Mouse (Mus musculus) neural tube, embryonic 15.5 days (tissue): ENCODE measurements around the gene P4hb. TPM values are rescaled to one million over a fixed set of nuclear protein-coding genes. Genes with fewer than 3 reads are reported as not detected.
"Not testable (repeated sequence)": the region's sequence is repeated elsewhere in the genome, so short reads cannot be mapped to it uniquely, and the experiment has no call there.

Source experiments
- ATAC-seq: fragments of 200-750 bp; cut with Nextera tagmentation; 2 replicates; pipeline ENCODE4 v1.8.0; 2017; ENCODE audit warnings: mild to moderate bottlenecking, moderate TSS enrichment, moderate library complexity; ENCODE audit not compliant: low FRiP score
- H3K27ac ChIP-seq: fragments of 300-500 bp; sonication (generic); replicated peaks from 2 replicates; pipeline ENCODE4 v1.5.1; 2015; ENCODE audit warnings: mild to moderate bottlenecking, inconsistent platforms
- H3K27me3 ChIP-seq: fragments of 300-500 bp; sonication (generic); replicated peaks from 2 replicates; pipeline ENCODE4 v1.6.1; 2015; ENCODE audit warnings: inconsistent platforms
- H3K36me3 ChIP-seq: fragments of 300-500 bp; sonication (generic); 2 replicates; pipeline ENCODE4 v1.6.1; 2015; ENCODE audit warnings: inconsistent platforms
- H3K4me1 ChIP-seq: fragments of 300-500 bp; sonication (generic); 2 replicates; pipeline ENCODE4 v1.6.1; 2015; ENCODE audit warnings: inconsistent platforms
- H3K4me2 ChIP-seq: fragments of 300-500 bp; sonication (generic); 2 replicates; pipeline ENCODE4 v1.6.1; 2015; ENCODE audit warnings: inconsistent platforms, mild to moderate bottlenecking, moderate library complexity
- H3K4me3 ChIP-seq: fragments of 300-500 bp; sonication (generic); replicated peaks from 2 replicates; pipeline ENCODE4 v1.5.1; 2015; ENCODE audit warnings: mild to moderate bottlenecking, inconsistent platforms
- H3K9ac ChIP-seq: fragments of 300-500 bp; sonication (generic); replicated peaks from 2 replicates; pipeline ENCODE4 v1.6.1; 2015; ENCODE audit warnings: mild to moderate bottlenecking, inconsistent platforms
- H3K9me3 ChIP-seq: fragments of 300-500 bp; sonication (generic); replicated peaks from 2 replicates; pipeline ENCODE4 v1.6.1; 2016; ENCODE audit warnings: inconsistent platforms
- WGBS: fragments of 180-500 bp; shearing (Covaris S2); methylation state at CpG from one replicate; pipeline ENCODE4 v1.1.7; 2015; ENCODE audit warnings: mixed read lengths; 5-methylcytosine and 5-hydroxymethylcytosine counted together
- polyA plus RNA-seq: library from polyadenylated mRNA; unstranded; fragments of >200 nt; fragmentation: Nextera tagmentation; extraction: Ambion mirVana; gene quantifications from 2 replicates; pipeline ENCODE4 v1.2.1, GENCODE M21; 2015

P4hb gene
- polyA plus RNA-seq, 1 experiment from 2014 or later = 282 TPM

DNA sequence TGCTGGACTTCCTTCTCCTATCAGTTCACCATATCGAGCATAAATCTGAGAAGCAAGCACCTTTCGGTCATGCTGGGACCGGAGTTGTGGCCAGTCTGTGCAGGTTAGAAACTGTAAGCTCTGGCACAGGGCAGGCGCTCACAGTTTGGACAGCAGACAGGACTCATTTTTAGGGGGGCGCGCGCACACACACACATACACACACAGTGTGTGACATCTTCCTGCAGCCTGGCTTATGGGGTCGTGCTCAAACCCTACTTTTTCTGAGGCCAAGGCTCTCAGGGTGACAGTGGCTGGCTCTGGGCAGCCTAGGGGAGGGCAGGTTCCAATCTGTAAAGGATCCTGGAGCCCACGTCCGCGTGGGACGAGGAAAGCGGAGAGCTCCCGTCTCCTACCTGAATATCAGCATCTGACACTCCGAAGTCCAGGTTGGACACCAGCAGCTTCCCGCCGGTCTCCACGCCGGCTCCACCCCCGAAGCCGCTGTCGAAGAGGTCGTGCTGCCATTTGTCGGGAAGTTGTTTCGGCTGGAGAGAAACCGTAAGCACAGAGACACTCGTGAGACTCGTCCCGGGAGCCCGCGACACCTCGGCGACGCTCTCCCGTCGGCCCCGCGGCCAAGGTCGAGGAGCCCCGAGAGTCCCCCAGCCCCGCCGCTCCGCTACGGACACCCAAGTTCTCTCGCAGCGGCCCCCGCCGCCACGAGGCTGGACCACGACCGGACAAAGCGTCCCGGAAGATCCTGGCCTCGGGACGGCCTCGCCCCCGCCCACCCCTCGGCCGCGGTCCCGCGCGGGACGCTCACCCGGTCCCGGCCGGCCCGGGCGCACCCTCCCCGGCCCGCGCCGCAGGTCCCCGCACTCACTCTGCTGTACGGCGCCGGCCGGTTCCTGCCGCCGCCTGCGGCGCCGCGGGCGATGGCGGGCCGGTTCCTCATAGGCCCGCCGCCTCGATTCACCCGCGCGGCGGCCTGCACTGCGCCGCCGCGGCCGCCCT, 24.5 kb upstream of the P4hb start:
- peak overlapping the region; percentile 97 for H3K4me3 ChIP-seq
- H3K4me1 ChIP-seq = peaks cover 31% of the 10 kb centered on the region
- peaks cover 55% of the 10 kb centered on the region for H3K36me3 ChIP-seq
- WGBS = 4% methylated on average over 99 of the region's 99 CpGs
- H3K4me2 ChIP-seq = peak overlapping the region; percentile 95
- H3K9me3 ChIP-seq = no peaks in the 10 kb centered on the region
- H3K9ac ChIP-seq = peak overlapping the region; percentile 96
- H3K27me3 ChIP-seq = no peaks in the 10 kb centered on the region
- ATAC-seq = peak; percentile 62
- peak overlapping the region; percentile 90 for H3K27ac ChIP-seq

DNA sequence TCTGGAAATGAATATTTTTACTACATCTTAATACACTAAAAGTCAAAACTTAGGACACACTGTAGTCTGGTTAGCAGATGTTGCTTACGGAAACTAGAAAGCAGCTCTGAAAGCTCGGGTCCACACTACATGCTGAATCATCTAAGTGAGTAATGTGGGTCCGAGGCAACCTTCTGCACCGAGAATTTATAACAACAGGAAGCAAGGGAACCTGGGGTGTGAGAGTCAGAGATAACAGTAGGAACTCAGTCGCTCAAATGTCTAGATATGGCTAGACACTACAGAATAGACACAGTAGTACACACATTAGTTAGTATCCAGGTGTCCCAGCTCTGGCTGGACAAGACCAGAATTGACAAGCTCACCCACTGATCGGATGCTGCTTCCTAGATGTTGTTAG, 15.5 kb upstream of the P4hb start:
- Histone ChIP-seq H3K9me3 (no peaks in the 10 kb centered on the region), H3K4me2 (no peak overlapping the region), H3K4me1 (0 out of 2 replicates have a peak, but pooled peaks cover 2% of the 10 kb centered on the region), H3K4me3 (no peak overlapping the region), H3K27me3 (no peaks in the 10 kb centered on the region), H3K36me3 (peaks cover 88% of the 10 kb centered on the region), H3K27ac (no peak overlapping the region), H3K9ac (no peak overlapping the region)
- 93% methylated on average over 6 of the region's 6 CpGs for WGBS
- no peak for ATAC-seq

DNA sequence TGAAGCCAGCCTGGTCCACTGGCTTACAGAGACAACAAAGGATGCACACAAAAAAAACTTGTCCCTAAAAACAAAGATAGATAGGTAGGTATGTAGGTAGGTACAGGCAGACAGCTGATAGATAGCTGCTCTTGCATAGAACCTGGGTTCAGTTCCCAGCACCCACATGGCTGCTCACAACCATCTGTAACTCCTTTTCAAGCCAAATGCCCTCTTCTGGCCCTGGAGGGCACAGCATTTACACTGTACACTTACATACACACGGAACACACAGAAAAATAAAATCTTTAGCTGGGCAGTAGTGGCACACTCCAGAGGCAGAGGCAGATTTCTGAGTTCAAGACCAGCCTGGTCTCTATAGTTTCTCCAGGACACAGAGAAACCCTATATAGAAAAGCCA, 10.9 kb upstream of the P4hb start:
- Histone ChIP-seq H3K4me1 (peaks cover 25% of the 10 kb centered on the region), H3K4me2 (no peak overlapping the region), H3K9ac (no peak overlapping the region), H3K4me3 (no peak overlapping the region), H3K36me3 (peaks cover 49% of the 10 kb centered on the region), H3K27me3 (no peaks in the 10 kb centered on the region), H3K9me3 (no peaks in the 10 kb centered on the region), H3K27ac (no peak overlapping the region)
- ATAC-seq = no peak
- 94% methylated on average over 1 of the region's 1 CpGs for WGBS

DNA sequence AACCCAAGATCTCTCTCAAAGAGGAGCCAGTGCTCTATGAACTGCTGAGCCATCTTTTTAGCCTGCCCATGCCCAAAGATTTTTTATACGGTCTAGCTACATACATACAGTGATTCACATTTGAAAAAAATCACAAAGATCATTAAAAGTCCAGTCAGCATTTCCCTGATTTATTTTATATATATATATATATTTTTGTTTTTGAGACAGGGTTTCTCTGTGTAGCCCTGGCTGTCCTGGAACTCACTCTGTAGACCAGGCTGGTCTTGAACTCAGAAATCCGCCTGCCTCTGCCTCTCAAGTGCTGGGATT, 9.9 kb upstream of the P4hb start:
- H3K4me3 ChIP-seq, H3K27me3 ChIP-seq, H3K9me3 ChIP-seq, H3K4me2 ChIP-seq, H3K9ac ChIP-seq, ATAC-seq: not testable (repeated sequence)
- 0 out of 2 replicates have a peak overlapping the region, but pooled peaks have one; percentile 97 for H3K27ac ChIP-seq
- H3K36me3 ChIP-seq = peaks cover 51% of the 10 kb centered on the region
- peaks cover 28% of the 10 kb centered on the region for H3K4me1 ChIP-seq
- WGBS = 94% methylated on average over 2 of the region's 2 CpGs

DNA sequence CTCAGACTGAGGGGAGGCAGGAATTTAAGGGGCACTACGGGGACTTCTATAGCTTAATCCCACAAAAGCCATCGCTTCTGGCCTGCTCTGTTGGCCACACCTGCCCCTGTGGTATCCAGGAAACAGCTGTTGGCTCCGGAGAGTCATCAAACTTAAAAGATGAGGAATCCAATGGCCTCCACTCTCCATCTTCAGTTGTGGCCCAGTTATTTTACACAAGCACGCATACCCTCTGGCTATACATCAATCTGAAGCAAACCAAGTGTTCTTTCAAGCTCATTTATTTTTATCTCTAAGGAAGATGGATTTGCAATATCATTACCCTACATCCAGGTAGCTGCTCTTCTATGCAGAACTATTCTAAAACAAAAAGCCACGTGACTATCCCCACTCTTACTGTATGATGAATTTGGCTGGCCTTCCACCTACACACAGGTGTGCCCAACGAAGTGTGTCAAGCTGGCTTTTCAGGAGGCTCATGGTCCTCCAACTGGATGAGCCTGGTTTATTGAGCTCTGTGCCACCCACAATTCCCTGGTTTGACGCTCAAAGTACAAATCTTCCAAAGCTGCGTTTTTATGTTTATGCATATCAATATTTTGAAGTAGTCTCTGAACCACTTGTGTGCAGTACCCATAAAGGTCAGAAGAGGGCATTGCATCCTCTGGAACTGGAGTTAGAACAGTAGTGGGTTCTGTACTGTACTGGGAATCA, 9.4 kb upstream of the P4hb start:
- Histone ChIP-seq H3K27ac (peak overlapping the region; percentile 97), H3K36me3 (peaks cover 51% of the 10 kb centered on the region), H3K4me1 (peaks cover 28% of the 10 kb centered on the region), H3K9me3 (no peaks in the 10 kb centered on the region), H3K4me2 (peak overlapping the region; percentile 96), H3K9ac (peak overlapping the region; percentile 91), H3K4me3 (peak overlapping the region; percentile 89), H3K27me3 (no peaks in the 10 kb centered on the region)
- 64% methylated on average over 8 of the region's 8 CpGs for WGBS
- no peak; the same call in 1 of the 2 replicates for ATAC-seq

DNA sequence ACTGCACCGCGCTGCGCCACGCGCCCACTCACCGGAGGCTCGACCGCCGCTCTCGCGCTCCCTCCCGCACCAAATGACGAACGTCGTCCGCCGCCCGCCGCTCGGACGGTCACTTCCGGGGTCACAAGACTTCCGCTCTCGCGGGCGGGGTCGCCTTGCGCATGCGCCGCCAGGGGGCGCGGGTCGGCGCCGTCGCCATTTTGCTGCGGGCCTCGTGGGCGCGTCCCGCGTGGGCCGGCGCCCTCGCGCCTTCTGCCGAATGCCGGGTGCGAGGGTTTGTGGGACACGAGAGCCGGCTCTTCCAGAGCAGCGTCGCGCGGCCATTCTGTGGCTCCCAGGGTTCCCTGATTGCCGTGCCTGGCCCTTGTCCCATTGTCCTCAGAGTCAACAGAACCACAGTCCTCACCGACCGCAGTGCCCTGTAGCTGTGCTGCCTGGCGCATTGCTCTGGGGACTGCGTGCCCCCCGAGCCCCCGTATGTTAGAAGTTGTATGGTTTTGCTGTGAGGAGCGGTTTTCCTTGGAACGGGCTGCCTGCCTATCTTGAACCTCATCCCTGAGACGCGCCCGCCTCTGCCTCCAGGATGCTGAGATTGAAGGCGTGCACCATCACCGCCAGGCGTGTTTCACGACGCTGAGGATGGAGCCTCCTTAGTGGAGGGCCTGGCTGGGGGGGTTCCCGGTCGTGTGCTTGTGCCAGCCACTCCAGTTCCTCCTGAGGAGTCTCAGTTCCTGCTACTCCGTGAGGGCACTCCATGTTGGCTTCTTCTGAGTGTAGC, 8.6 kb upstream of the P4hb start, which contains the start of gene Arhgdia:
Gene Arhgdia, minus strand, starts transcription at position 135 of the 778 bp plus-strand sequence.
- peak within 1 kb of the TSS; percentile 91 for H3K9ac ChIP-seq
- ATAC-seq = peak; percentile 80
- peak within 1 kb of the TSS; percentile 97 for H3K27ac ChIP-seq
- 5% methylated on average over 70 of the region's 75 CpGs for WGBS
- peaks cover 48% of the 10 kb centered on the region for H3K36me3 ChIP-seq
- H3K4me3 ChIP-seq = peak within 1 kb of the TSS; percentile 89
- H3K27me3 ChIP-seq = no peaks in the 10 kb centered on the region
- no peaks in the 10 kb centered on the region for H3K9me3 ChIP-seq
- H3K4me2 ChIP-seq = peak within 1 kb of the TSS; percentile 96
- H3K4me1 ChIP-seq = peaks cover 28% of the 10 kb centered on the region

DNA sequence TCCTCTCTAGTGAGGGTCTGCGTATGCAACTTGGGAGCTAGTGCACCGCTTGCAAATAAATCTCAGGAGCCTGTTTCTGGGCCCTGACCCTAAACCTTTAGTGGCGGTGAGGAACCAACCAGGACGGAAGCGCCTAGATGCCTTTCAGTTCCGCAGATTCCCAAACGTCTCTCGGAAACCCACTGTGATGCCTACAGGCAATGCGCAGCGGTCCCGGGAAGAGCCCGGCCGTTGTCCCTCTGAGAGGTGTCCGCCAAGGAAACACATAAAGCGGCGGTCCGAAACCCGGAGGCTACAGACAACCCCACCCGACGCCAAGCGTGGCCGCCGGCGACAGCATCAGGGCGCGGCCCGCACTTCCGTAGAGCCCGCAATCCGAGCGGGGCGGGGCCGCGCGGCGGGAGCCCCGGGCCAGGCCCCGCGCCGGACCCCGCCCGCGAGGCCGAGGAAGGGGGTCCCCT, 7.8 kb upstream of the P4hb start:
- Histone ChIP-seq H3K27ac (peak overlapping the region; percentile 97), H3K4me2 (peak overlapping the region; percentile 96), H3K36me3 (peaks cover 40% of the 10 kb centered on the region), H3K9ac (peak overlapping the region; percentile 91), H3K27me3 (no peaks in the 10 kb centered on the region), H3K4me3 (peak overlapping the region; percentile 89), H3K4me1 (peaks cover 28% of the 10 kb centered on the region), H3K9me3 (no peaks in the 10 kb centered on the region)
- under 1% methylated on average over 33 of the region's 44 CpGs for WGBS
- ATAC-seq = peak; percentile 49

DNA sequence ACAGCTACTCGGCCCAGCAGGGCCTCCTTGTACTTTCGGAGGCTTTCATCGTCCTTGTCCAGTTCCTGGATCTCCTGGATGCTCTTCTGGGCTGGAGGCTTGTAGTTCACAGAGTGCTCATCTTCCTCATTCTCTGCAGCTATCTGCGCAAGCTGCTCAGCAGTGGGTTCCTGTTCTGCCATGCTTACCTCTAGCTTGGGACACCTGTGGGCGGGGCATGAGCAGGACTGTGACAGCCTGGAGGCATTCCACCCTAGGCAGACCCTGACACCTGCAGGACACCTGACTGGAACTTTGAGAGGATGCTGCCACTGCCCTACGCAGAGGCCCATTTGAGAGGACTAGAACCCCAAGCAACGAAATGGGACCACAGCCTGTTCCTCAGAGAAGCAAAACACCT, 7.1 kb upstream of the P4hb start:
- H3K36me3 ChIP-seq = peaks cover 34% of the 10 kb centered on the region
- peak overlapping the region; percentile 96 for H3K4me2 ChIP-seq
- no peaks in the 10 kb centered on the region for H3K27me3 ChIP-seq
- H3K27ac ChIP-seq = peak overlapping the region; percentile 97
- peak overlapping the region; percentile 89 for H3K4me3 ChIP-seq
- peaks cover 28% of the 10 kb centered on the region for H3K4me1 ChIP-seq
- no peaks in the 10 kb centered on the region for H3K9me3 ChIP-seq
- WGBS = 64% methylated on average over 7 of the region's 7 CpGs
- no peak for ATAC-seq
- peak overlapping the region; percentile 91 for H3K9ac ChIP-seq

DNA sequence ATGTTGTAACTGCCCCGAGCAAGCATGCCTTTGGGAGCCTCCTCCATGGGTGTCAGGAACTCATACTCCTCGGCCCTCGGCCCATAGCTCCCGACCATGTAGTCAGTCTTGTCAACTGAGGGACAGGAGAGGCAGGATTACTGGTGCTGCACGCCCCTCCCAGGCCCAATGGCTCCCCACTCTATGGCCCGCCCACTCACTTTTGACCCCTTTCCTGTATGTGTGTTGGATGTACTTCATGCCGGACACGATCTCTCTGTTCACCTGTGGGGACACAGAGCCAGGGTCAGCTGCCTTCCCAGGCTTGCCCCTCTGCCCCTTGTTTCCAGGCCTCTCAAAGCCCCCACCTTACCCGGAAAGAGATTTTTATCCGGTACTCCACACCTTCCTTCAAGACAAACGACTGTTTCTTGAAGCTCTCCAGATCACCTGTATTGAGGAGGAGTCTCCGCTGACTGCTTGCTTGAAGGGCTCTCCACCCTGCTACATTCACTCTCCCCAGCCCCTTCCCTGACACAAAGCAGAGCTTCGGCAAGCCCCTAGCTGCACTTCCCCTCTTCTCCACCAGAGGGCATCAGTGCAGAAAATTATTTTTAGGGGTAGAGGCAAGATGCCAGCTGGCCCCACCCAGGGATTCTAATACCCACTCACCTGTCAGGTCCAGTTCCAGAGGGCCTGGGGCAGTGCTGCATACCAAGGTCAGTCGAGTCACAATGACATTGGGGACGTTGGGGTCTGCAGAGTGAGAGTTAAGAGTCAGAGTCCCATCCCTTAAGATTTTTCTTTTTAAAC, 6.5 kb upstream of the P4hb start:
- Histone ChIP-seq H3K27me3 (no peaks in the 10 kb centered on the region), H3K36me3 (peaks cover 30% of the 10 kb centered on the region), H3K4me1 (peaks cover 31% of the 10 kb centered on the region), H3K9me3 (no peaks in the 10 kb centered on the region), H3K27ac (peak overlapping the region; percentile 97), H3K4me3 (peak overlapping the region; percentile 89), H3K9ac (peak overlapping the region; percentile 91; the same call in 1 of the 2 replicates), H3K4me2 (peak overlapping the region; percentile 96)
- no peak for ATAC-seq
- 71% methylated on average over 15 of the region's 15 CpGs for WGBS

DNA sequence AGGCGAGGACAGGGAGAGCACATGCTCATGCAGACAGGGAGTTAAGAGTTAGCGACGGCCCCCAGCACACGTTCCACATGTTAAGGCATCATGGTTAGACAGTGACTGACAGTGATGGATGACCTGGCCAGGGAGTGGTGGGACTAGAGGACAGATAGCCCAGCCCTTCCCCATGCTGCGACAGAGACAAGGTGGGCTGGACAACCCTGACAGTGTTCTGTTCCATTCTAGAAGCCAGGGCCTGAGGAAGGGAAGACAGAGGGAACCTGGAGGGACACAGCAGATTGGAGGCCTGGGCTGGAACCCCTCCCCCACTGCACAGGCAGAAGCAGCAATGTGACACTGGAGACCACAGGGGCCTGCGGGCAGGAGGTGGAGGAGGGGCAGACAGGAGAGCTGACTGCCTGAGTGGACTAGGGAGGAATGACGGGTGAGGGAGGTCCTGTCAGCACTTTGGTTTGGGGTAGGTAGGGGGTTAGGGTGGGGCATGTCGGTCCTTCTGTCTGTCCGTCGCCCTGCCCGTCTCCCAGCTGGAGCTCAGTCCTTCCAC, 5.7 kb upstream of the P4hb start:
- WGBS = 86% methylated on average over 11 of the region's 11 CpGs
- H3K9me3 ChIP-seq = no peaks in the 10 kb centered on the region
- no peaks in the 10 kb centered on the region for H3K27me3 ChIP-seq
- H3K4me3 ChIP-seq = 0 out of 2 replicates have a peak overlapping the region, but pooled peaks have one; percentile 89
- no peak for ATAC-seq
- H3K36me3 ChIP-seq = peaks cover 25% of the 10 kb centered on the region
- no peak overlapping the region for H3K27ac ChIP-seq
- H3K4me1 ChIP-seq = peaks cover 39% of the 10 kb centered on the region
- H3K4me2 ChIP-seq = no peak overlapping the region
- no peak overlapping the region for H3K9ac ChIP-seq
